Mouse (Mus musculus) intestine, postnatal 0 days (tissue): Measurements from ENCODE around the gene Pgpep1. TPM values are rescaled to one million over a fixed set of nuclear protein-coding genes. Genes with fewer than 3 reads are reported as not detected.
A peak's percentile ranks its signal among the peaks of the same experiment; 100 is the strongest.

Experiments used
- ATAC-seq: fragments of 200-750 bp; cut with Nextera tagmentation; 2 replicates; pipeline ENCODE4 v1.8.0; 2017; ENCODE audit warnings: mild to moderate bottlenecking, moderate TSS enrichment, moderate library complexity
- H3K27ac ChIP-seq: fragments of 300-500 bp; sonication (generic); 2 replicates; pipeline ENCODE4 v1.5.1; 2014; ENCODE audit warnings: mild to moderate bottlenecking, low read depth, low read length, moderate library complexity
- H3K27me3 ChIP-seq: fragments of 300-500 bp; sonication (generic); replicated peaks from 2 replicates; pipeline ENCODE4 v1.6.1; 2014; ENCODE audit warnings: low read length, mixed read lengths; ENCODE audit not compliant: control insufficient read depth, insufficient read depth
- H3K36me3 ChIP-seq: fragments of 300-500 bp; sonication (generic); 2 replicates; pipeline ENCODE4 v1.6.1; 2014; ENCODE audit warnings: mild to moderate bottlenecking, moderate library complexity; ENCODE audit not compliant: control insufficient read depth, insufficient read depth
- H3K4me1 ChIP-seq: fragments of 300-500 bp; sonication (generic); replicated peaks from 2 replicates; pipeline ENCODE4 v1.6.1; 2014; ENCODE audit warnings: antibody characterized with exemption, low read length, mixed read lengths; ENCODE audit not compliant: control insufficient read depth, insufficient read depth
- H3K4me2 ChIP-seq: fragments of 300-500 bp; sonication (generic); replicated peaks from 2 replicates; pipeline ENCODE4 v1.6.1; 2014; ENCODE audit warnings: low read depth, mild to moderate bottlenecking, moderate library complexity
- H3K4me3 ChIP-seq: fragments of 300-500 bp; sonication (generic); 2 replicates; pipeline ENCODE4 v1.5.1; 2014; ENCODE audit warnings: low read depth, low read length
- H3K9ac ChIP-seq: fragments of 300-500 bp; sonication (generic); 2 replicates; pipeline ENCODE4 v1.6.1; 2014; ENCODE audit warnings: mild to moderate bottlenecking, low read depth, low read length
- H3K9me3 ChIP-seq: fragments of 300-500 bp; sonication (generic); 2 replicates; pipeline ENCODE4 v1.6.1; 2016; ENCODE audit warnings: mixed run types; ENCODE audit not compliant: control insufficient read depth
- CTCF ChIP-seq: sonication (generic); IDR thresholded peaks from 2 replicates; pipeline ENCODE4 v1.5.1; 2016; ENCODE audit warnings: low read depth, mild to moderate bottlenecking, control low read depth, antibody characterized with exemption, moderate library complexity
- WGBS: fragments of 180-500 bp; shearing (Covaris S2); extraction: QIAGEN DNeasy Blood & Tissue Kit; methylation state at CpG from one replicate; pipeline ENCODE4 v1.1.7; 2014; 5-methylcytosine and 5-hydroxymethylcytosine counted together
- polyA plus RNA-seq: library from polyadenylated mRNA; unstranded; fragments of >200 nt; fragmentation: Nextera tagmentation; extraction: Ambion mirVana; gene quantifications from 2 replicates; pipeline ENCODE4 v1.2.1, GENCODE M21; 2015

Gene Pgpep1
- polyA plus RNA-seq, 1 experiment from 2014 or later = 79.0 TPM

- WGBS = 46% methylated on average over 10 of the region's 10 CpGs
- Histone ChIP-seq H3K27ac (no peak overlapping the region; the same call in 1 of the 2 replicates), H3K9ac (peak overlapping the region; percentile 43), H3K36me3 (peaks cover 6% of the 10 kb centered on the region), H3K4me3 (peak overlapping the region; percentile 63), H3K9me3 (no peaks in the 10 kb centered on the region), H3K4me1 (peaks cover 15% of the 10 kb centered on the region), H3K27me3 (no peaks in the 10 kb centered on the region), H3K4me2 (peak overlapping the region; percentile 61)
- ATAC-seq = no peak
- no peak for TF ChIP-seq CTCF
These were observed 41.1 kb upstream of the Pgpep1 start for GRCm38 (mm10) chr8:70701048-70701981.

GRCm38 (mm10) chr8:70700555-70700922 is 40.4 kb upstream of the Pgpep1 start:
- peaks cover 20% of the 10 kb centered on the region for H3K4me1 ChIP-seq
- peak; percentile 18 for ATAC-seq
- peak overlapping the region; percentile 61 for H3K4me2 ChIP-seq
- under 1% methylated on average over 20 of the region's 20 CpGs for WGBS
- peaks cover 6% of the 10 kb centered on the region for H3K36me3 ChIP-seq
- H3K27me3 ChIP-seq = no peaks in the 10 kb centered on the region
- peak overlapping the region; percentile 98 for H3K9ac ChIP-seq
- H3K4me3 ChIP-seq = peak overlapping the region; percentile 63
- peak overlapping the region; percentile 97 for H3K27ac ChIP-seq
- H3K9me3 ChIP-seq = no peaks in the 10 kb centered on the region
- TF ChIP-seq CTCF = peak; percentile 94

GRCm38 (mm10) chr8:70699834-70700554 is 39.8 kb upstream of the Pgpep1 start:
- ATAC-seq = no peak
- peak overlapping the region; percentile 63 for H3K4me3 ChIP-seq
- peaks cover 6% of the 10 kb centered on the region for H3K36me3 ChIP-seq
- no peaks in the 10 kb centered on the region for H3K27me3 ChIP-seq
- peaks cover 20% of the 10 kb centered on the region for H3K4me1 ChIP-seq
- no peak for TF ChIP-seq CTCF
- no peaks in the 10 kb centered on the region for H3K9me3 ChIP-seq
- peak overlapping the region; percentile 97 for H3K27ac ChIP-seq
- H3K4me2 ChIP-seq = peak overlapping the region; percentile 61
- WGBS = under 1% methylated on average over 58 of the region's 59 CpGs
- peak overlapping the region; percentile 98 for H3K9ac ChIP-seq

GRCm38 (mm10) chr8:70699116-70699833 is 39.1 kb upstream of the Pgpep1 start:
- WGBS = under 1% methylated on average over 75 of the region's 89 CpGs
- peaks cover 6% of the 10 kb centered on the region for H3K36me3 ChIP-seq
- peak overlapping the region; percentile 61 for H3K4me2 ChIP-seq
- H3K9me3 ChIP-seq = no peaks in the 10 kb centered on the region
- TF ChIP-seq CTCF = peak; percentile 28; the same call in 1 of the 2 replicates
- peak; percentile 17 for ATAC-seq
- peak overlapping the region; percentile 98 for H3K9ac ChIP-seq
- H3K4me1 ChIP-seq = peaks cover 20% of the 10 kb centered on the region
- no peaks in the 10 kb centered on the region for H3K27me3 ChIP-seq
- peak overlapping the region; percentile 63 for H3K4me3 ChIP-seq
- peak overlapping the region; percentile 97 for H3K27ac ChIP-seq

GRCm38 (mm10) chr8:70698310-70699109 is 38.3 kb upstream of the Pgpep1 start, which contains the start of gene Jund:
Gene Jund (plus strand): TSS chr8:70698949.
- Histone ChIP-seq H3K36me3 (peaks cover 6% of the 10 kb centered on the region), H3K9ac (peak within 1 kb of the TSS; percentile 98), H3K4me2 (peak within 1 kb of the TSS; percentile 61), H3K27ac (peak within 1 kb of the TSS; percentile 97), H3K4me3 (peak within 1 kb of the TSS; percentile 63), H3K4me1 (peaks cover 20% of the 10 kb centered on the region), H3K27me3 (no peaks in the 10 kb centered on the region), H3K9me3 (no peaks in the 10 kb centered on the region)
- WGBS = under 1% methylated on average over 64 of the region's 69 CpGs
- TF ChIP-seq CTCF = peak; percentile 46
- peak; percentile 85 for ATAC-seq
